Mouse (Mus musculus) bone marrow macrophage, adult 2 months (primary cell): ENCODE measurements around the gene Ccdc159.

Experiments used
- CTCF ChIP-seq: IDR thresholded peaks from 2 replicates; pipeline ENCODE4 v1.5.1; 2012; ENCODE audit warnings: low read depth, mild to moderate bottlenecking, low read length, moderate library complexity
- POLR2A ChIP-seq: IDR thresholded peaks from 2 replicates; pipeline ENCODE4 v1.6.1; 2012; ENCODE audit warnings: mild to moderate bottlenecking, low read depth, low read length, borderline replicate concordance

- no peak for TF ChIP-seq CTCF
- no peak for TF ChIP-seq POLR2A
Measured at GRCm38 (mm10) chr9:21963417-21963816, 36.1 kb downstream of the Ccdc159 start, which contains the start of gene Epor.
